Mouse (Mus musculus): ENCODE results near the gene Nek5.

DNA sequence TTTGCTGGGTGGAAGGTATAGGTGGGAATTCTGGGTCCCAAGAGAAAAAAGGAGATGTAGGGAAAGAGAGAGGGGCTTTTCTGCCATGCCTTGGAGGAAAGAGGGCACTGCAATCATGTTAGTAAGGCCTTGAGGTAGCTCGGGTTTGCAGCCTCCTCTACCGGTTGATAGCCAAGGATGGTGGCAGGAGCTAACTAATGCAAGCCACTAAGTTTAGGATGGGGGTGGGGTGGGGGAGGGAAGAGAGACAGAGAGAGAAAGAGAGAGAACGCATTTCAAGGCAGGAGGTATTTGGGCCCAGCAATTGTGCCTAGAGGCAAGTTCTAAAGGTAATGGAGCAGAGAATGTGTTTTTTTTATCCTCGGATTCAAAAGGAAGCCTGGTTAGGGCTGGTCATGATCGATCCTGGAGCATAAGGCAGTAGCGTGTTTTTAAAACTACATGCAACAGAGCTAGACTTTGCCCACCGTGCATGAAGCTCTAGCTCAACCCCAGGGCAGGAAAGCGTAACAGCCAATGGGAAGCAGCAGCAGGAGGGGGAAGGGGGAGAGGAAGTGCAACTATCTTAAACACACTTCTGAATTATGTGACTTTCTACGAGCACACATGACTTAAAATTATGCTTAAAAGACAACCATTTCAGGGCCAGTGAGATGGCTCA is 23.0 kb upstream of the Nek5 start:
- TF ChIP-seq CTCF (IDR thresholded peaks at IDR 0.05 in 2 of 3, conservative IDR thresholded peaks at IDR 0.05 in 1 of 3; ENCODE audit: control insufficient read depth in 1 of 3, insufficient read depth in 1 of 3, low read depth in 2 of 3, low read length in 3 of 3, poor library complexity in 1 of 3, severe bottlenecking in 1 of 3) (no peak), EP300 (IDR thresholded peaks at IDR 0.05; ENCODE audit: low read depth in 1 of 2, low read length in 2 of 2) (no peak), POLR2AphosphoS2 (IDR thresholded peaks at IDR 0.05; ENCODE audit: low read length) (no peak)

All from MEL (cell line).